Mouse (Mus musculus): ENCODE results near the gene Mpp3. TPM values are rescaled to one million over a fixed set of nuclear protein-coding genes. Genes with fewer than 3 reads are reported as not detected.
A peak's percentile ranks its signal among the peaks of the same experiment; 100 is the strongest.

Mpp3 gene
- polyA plus RNA-seq, 1 experiment from 2014 or later, result 11.3 TPM

- 82% methylated on average over 1 of the region's 1 CpGs for WGBS
- ATAC-seq (ENCODE audit: insufficient number of reproducible peaks, low FRiP score, low TSS enrichment, low read depth) (no peak), DNase-seq (ENCODE audit: low spot score) (no peak)
- Histone ChIP-seq H3K27ac (replicated peaks; ENCODE audit: low read depth, low read length) (no peak overlapping the region), H3K4me3 (ENCODE audit: low read depth, low read length) (no peak overlapping the region), H3K4me1 (ENCODE audit: control insufficient read depth, insufficient read depth, low read length) (no peaks in the 10 kb centered on the region), H3K4me2 (ENCODE audit: low read depth, severe bottlenecking) (no peak overlapping the region), H3K9ac (ENCODE audit: low read length) (no peak overlapping the region), H3K36me3 (ENCODE audit: control insufficient read depth, insufficient read depth, low read length) (peaks cover 2% of the 10 kb centered on the region; the same call in 1 of the 2 replicates), H3K9me3 (ENCODE audit: control insufficient read depth, low read length) (no peaks in the 10 kb centered on the region), H3K27me3 (ENCODE audit: control insufficient read depth, insufficient read depth, low read length) (no peaks in the 10 kb centered on the region)
Observed at GRCm38 (mm10) chr11:102016136-102016535, 12.1 kb downstream of the Mpp3 start.

GRCm38 (mm10) chr11:102015472-102015871 lies 12.8 kb downstream of the Mpp3 start:
- no peak for DNase-seq (ENCODE audit: low spot score)
- Histone ChIP-seq H3K4me2 (ENCODE audit: low read depth, severe bottlenecking) (no peak overlapping the region), H3K9me3 (ENCODE audit: control insufficient read depth, low read length) (no peaks in the 10 kb centered on the region), H3K27me3 (ENCODE audit: control insufficient read depth, insufficient read depth, low read length) (no peaks in the 10 kb centered on the region), H3K27ac (replicated peaks; ENCODE audit: low read depth, low read length) (peak overlapping the region; percentile 8; the same call in 1 of the 2 replicates), H3K4me1 (ENCODE audit: control insufficient read depth, insufficient read depth, low read length) (peaks cover 2% of the 10 kb centered on the region), H3K9ac (ENCODE audit: low read length) (no peak overlapping the region), H3K36me3 (ENCODE audit: control insufficient read depth, insufficient read depth, low read length) (peaks cover 2% of the 10 kb centered on the region; the same call in 1 of the 2 replicates), H3K4me3 (ENCODE audit: low read depth, low read length) (no peak overlapping the region)
- 65% methylated on average over 6 of the region's 6 CpGs for WGBS
- no peak for ATAC-seq (ENCODE audit: insufficient number of reproducible peaks, low FRiP score, low TSS enrichment, low read depth)

GRCm38 (mm10) chr11:102013201-102013600 lies 15.1 kb downstream of the Mpp3 start:
- H3K27ac ChIP-seq (replicated peaks; ENCODE audit: low read depth, low read length), result no peak overlapping the region
- 88% methylated on average over 8 of the region's 8 CpGs for WGBS
- DNase-seq (ENCODE audit: low spot score), result no peak
- H3K9ac ChIP-seq (ENCODE audit: low read length), result no peak overlapping the region
- H3K27me3 ChIP-seq (ENCODE audit: control insufficient read depth, insufficient read depth, low read length), result no peaks in the 10 kb centered on the region
- H3K4me2 ChIP-seq (ENCODE audit: low read depth, severe bottlenecking), result no peak overlapping the region
- H3K4me1 ChIP-seq (ENCODE audit: control insufficient read depth, insufficient read depth, low read length), result peaks cover 14% of the 10 kb centered on the region
- no peak for ATAC-seq (ENCODE audit: insufficient number of reproducible peaks, low FRiP score, low TSS enrichment, low read depth)
- no peak overlapping the region for H3K4me3 ChIP-seq (ENCODE audit: low read depth, low read length)
- no peaks in the 10 kb centered on the region for H3K9me3 ChIP-seq (ENCODE audit: control insufficient read depth, low read length)
- H3K36me3 ChIP-seq (ENCODE audit: control insufficient read depth, insufficient read depth, low read length), result peaks cover 6% of the 10 kb centered on the region; the same call in 1 of the 2 replicates

- Histone ChIP-seq H3K36me3 (ENCODE audit: control insufficient read depth, insufficient read depth, low read length) (peaks cover 6% of the 10 kb centered on the region; the same call in 1 of the 2 replicates), H3K4me3 (ENCODE audit: low read depth, low read length) (no peak overlapping the region)
- ATAC-seq (ENCODE audit: insufficient number of reproducible peaks, low FRiP score, low TSS enrichment, low read depth), result no peak
Observed at GRCm38 (mm10) chr11:102011510-102011909, 16.8 kb downstream of the Mpp3 start.

GRCm38 (mm10) chr11:102010140-102010539 lies 18.1 kb downstream of the Mpp3 start:
- H3K27ac ChIP-seq (replicated peaks; ENCODE audit: low read depth, low read length), result peak overlapping the region; percentile 59
- 30% methylated on average over 13 of the region's 13 CpGs for WGBS
- H3K9ac ChIP-seq (ENCODE audit: low read length), result peak overlapping the region; percentile 7; the same call in 1 of the 2 replicates
- no peak overlapping the region for H3K4me3 ChIP-seq (ENCODE audit: low read depth, low read length)
- H3K36me3 ChIP-seq (ENCODE audit: control insufficient read depth, insufficient read depth, low read length), result peaks cover 6% of the 10 kb centered on the region; the same call in 1 of the 2 replicates
- peak; percentile 56 for DNase-seq (ENCODE audit: low spot score)
- peaks cover 14% of the 10 kb centered on the region for H3K4me1 ChIP-seq (ENCODE audit: control insufficient read depth, insufficient read depth, low read length)
- ATAC-seq (ENCODE audit: insufficient number of reproducible peaks, low FRiP score, low TSS enrichment, low read depth), result no peak
- no peak overlapping the region for H3K4me2 ChIP-seq (ENCODE audit: low read depth, severe bottlenecking)
- H3K9me3 ChIP-seq (ENCODE audit: control insufficient read depth, low read length), result no peaks in the 10 kb centered on the region
- H3K27me3 ChIP-seq (ENCODE audit: control insufficient read depth, insufficient read depth, low read length), result no peaks in the 10 kb centered on the region

More at GRCm38 (mm10) chr11:102011510-102011909, 16.8 kb downstream of the Mpp3 start:
- DNase-seq (ENCODE audit: low spot score), result no peak
- Histone ChIP-seq H3K27me3 (ENCODE audit: control insufficient read depth, insufficient read depth, low read length) (no peaks in the 10 kb centered on the region), H3K4me2 (ENCODE audit: low read depth, severe bottlenecking) (no peak overlapping the region), H3K9ac (ENCODE audit: low read length) (no peak overlapping the region), H3K27ac (replicated peaks; ENCODE audit: low read depth, low read length) (no peak overlapping the region), H3K4me1 (ENCODE audit: control insufficient read depth, insufficient read depth, low read length) (peaks cover 14% of the 10 kb centered on the region), H3K9me3 (ENCODE audit: control insufficient read depth, low read length) (no peaks in the 10 kb centered on the region)
- WGBS, result 77% methylated on average over 8 of the region's 8 CpGs

- DNase-seq (ENCODE audit: low spot score) (no peak), ATAC-seq (ENCODE audit: insufficient number of reproducible peaks, low FRiP score, low TSS enrichment, low read depth) (no peak)
- 0 out of 2 replicates have a peak overlapping the region, but pooled peaks have one; percentile 8 for H3K27ac ChIP-seq (replicated peaks; ENCODE audit: low read depth, low read length)
- no peak overlapping the region for H3K4me2 ChIP-seq (ENCODE audit: low read depth, severe bottlenecking)
- H3K4me3 ChIP-seq (ENCODE audit: low read depth, low read length), result no peak overlapping the region
- H3K9me3 ChIP-seq (ENCODE audit: control insufficient read depth, low read length), result no peaks in the 10 kb centered on the region
- H3K36me3 ChIP-seq (ENCODE audit: control insufficient read depth, insufficient read depth, low read length), result peaks cover 10% of the 10 kb centered on the region; the same call in 1 of the 2 replicates
- H3K4me1 ChIP-seq (ENCODE audit: control insufficient read depth, insufficient read depth, low read length), result peaks cover 14% of the 10 kb centered on the region
- H3K9ac ChIP-seq (ENCODE audit: low read length), result no peak overlapping the region; the same call in 1 of the 2 replicates
- 88% methylated on average over 15 of the region's 15 CpGs for WGBS
- no peaks in the 10 kb centered on the region for H3K27me3 ChIP-seq (ENCODE audit: control insufficient read depth, insufficient read depth, low read length)
Observed at GRCm38 (mm10) chr11:102008954-102009637, 19.2 kb downstream of the Mpp3 start.

GRCm38 (mm10) chr11:102008372-102008771 lies 19.9 kb downstream of the Mpp3 start:
- DNase-seq (ENCODE audit: low spot score) (no peak), ATAC-seq (ENCODE audit: insufficient number of reproducible peaks, low FRiP score, low TSS enrichment, low read depth) (no peak)
- Histone ChIP-seq H3K27ac (replicated peaks; ENCODE audit: low read depth, low read length) (no peak overlapping the region), H3K36me3 (ENCODE audit: control insufficient read depth, insufficient read depth, low read length) (peaks cover 10% of the 10 kb centered on the region; the same call in 1 of the 2 replicates), H3K4me2 (ENCODE audit: low read depth, severe bottlenecking) (no peak overlapping the region), H3K9ac (ENCODE audit: low read length) (no peak overlapping the region), H3K9me3 (ENCODE audit: control insufficient read depth, low read length) (no peaks in the 10 kb centered on the region), H3K4me1 (ENCODE audit: control insufficient read depth, insufficient read depth, low read length) (peaks cover 14% of the 10 kb centered on the region), H3K4me3 (ENCODE audit: low read depth, low read length) (no peak overlapping the region), H3K27me3 (ENCODE audit: control insufficient read depth, insufficient read depth, low read length) (no peaks in the 10 kb centered on the region)
- WGBS, result 90% methylated on average over 8 of the region's 8 CpGs

GRCm38 (mm10) chr11:102006688-102007087 lies 21.6 kb downstream of the Mpp3 start:
- Histone ChIP-seq H3K27ac (replicated peaks; ENCODE audit: low read depth, low read length) (no peak overlapping the region), H3K4me1 (ENCODE audit: control insufficient read depth, insufficient read depth, low read length) (peaks cover 14% of the 10 kb centered on the region), H3K4me3 (ENCODE audit: low read depth, low read length) (no peak overlapping the region), H3K27me3 (ENCODE audit: control insufficient read depth, insufficient read depth, low read length) (no peaks in the 10 kb centered on the region), H3K36me3 (ENCODE audit: control insufficient read depth, insufficient read depth, low read length) (peaks cover 12% of the 10 kb centered on the region; the same call in 1 of the 2 replicates), H3K9ac (ENCODE audit: low read length) (no peak overlapping the region), H3K9me3 (ENCODE audit: control insufficient read depth, low read length) (no peaks in the 10 kb centered on the region), H3K4me2 (ENCODE audit: low read depth, severe bottlenecking) (no peak overlapping the region)
- WGBS, result 91% methylated on average over 5 of the region's 5 CpGs
- DNase-seq (ENCODE audit: low spot score) (no peak), ATAC-seq (ENCODE audit: insufficient number of reproducible peaks, low FRiP score, low TSS enrichment, low read depth) (no peak)
